Mouse (Mus musculus): ENCODE results near the gene Tram2.

Tram2 gene

DNA sequence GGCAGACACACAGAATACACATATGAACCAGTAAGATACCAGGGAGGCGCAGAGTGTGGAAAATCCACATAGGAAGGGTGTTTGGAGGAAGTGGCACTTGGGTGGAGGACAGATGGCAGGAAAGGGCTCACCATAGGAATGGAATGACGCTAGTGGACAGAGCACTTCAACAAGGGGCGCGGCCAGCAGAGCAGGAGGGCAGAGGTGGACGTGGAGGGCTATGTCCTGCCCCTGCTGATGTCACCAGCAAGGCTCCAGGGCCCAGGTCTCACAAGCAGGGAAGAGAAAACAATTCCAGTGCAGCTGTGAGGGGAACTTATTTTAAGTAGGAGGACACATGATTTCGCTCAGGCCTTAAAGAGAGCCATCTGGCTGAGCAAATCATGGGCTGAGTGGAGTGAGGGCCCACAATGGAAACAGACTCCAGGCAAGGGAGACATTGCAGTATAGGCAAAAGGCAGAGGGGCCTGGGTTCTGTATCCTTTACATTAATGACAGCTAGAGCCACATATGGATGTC lies 68.7 kb downstream of the Tram2 start:
- no peak for DNase-seq (ENCODE audit: low spot score)

DNA sequence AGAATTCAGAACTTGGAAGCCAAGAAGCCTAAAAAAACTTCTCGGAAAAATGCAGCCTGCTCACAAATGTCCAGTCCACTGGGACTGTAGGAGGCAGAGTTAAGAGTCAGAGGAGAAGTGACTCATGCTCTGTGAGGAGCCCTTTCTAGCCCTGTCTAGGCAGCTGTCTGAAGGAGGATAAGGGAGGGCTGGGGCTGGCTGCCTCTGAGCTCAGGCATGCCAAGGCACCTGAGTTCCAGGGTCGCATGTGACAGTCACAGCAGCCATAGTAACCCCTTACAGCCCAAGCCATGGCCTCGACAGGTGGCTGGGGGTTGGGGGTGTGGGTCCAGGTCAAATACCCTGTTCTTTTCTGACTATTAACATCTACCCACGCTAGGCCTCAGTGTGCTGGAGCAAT lies 70.1 kb downstream of the Tram2 start:
- DNase-seq (ENCODE audit: low spot score), result no peak

DNA sequence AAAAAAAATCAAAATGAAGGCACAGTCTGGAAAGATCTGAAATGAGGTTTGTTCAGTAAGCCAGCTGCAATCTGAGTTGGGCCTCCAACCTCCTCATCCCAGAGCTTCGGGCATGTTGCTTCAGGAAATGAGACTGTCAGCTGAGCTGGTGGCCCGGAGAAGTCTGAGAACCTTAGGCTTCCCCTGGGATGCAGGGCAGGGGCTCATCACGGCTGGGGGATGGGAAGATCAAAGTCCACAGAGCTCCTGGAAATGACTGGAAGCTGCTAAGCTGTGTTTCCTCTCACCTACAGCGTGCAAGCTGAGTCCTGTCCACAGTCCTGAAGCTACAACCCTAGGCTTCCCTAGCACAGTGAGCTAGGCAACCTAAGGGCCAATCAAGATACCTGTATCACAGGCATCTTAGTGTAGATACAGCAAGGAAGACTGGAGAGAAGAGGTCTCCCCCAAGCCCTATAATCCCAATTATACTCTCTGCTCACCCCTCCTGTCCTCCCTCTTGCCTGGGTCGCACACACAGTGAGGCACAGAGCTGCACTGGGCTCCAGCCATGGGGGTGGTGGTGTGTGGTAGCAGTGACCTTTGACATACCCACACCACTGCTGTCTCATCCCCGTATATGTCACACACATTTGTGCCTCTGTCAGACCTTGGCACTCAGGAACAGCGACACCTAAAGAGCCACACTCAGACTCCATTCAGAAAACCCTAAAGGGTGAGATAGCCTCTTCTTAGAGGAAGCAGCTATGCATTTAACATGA lies 70.9 kb downstream of the Tram2 start:
- no peak for DNase-seq (ENCODE audit: low spot score)

DNA sequence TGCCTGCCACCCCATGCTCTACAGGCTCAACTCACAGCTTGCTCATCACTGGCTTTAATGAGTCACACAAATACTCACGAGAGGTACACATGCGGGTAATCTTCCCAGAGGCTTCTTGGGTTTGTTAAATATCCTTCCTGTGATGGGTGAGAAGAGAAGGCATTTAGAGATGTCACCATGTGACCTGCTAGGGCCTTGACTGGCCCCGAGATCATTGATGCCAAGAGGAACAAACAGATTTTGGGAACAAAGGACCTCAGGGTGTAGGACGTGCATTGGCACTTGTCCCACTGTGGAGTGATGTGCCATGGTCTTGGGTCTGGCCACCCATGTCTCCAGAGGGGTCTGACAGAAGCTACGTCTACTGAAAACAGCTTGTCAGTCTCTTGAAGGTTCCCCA lies 72.3 kb downstream of the Tram2 start:
- no peak for DNase-seq (ENCODE audit: low spot score)

DNA sequence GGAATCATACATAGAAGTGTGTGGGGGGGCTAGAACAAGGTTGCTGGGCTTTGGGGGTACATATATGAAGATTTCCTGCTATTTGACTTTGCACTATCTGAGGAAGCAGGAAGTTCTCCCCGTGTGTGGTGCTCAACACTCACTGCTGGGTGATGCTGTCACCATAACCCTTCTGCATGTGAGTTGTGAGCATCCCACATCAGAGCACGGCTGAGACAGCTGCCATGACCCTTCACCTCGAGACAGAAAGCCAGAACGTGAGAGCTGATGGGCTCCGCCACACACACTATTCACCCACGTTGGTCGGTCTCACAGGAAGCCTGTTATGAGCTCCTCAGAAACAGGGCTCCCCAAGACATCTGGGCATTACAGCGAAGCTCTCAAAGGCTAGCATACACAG lies 74.4 kb downstream of the Tram2 start:
- no peak for DNase-seq (ENCODE audit: low spot score)

DNA sequence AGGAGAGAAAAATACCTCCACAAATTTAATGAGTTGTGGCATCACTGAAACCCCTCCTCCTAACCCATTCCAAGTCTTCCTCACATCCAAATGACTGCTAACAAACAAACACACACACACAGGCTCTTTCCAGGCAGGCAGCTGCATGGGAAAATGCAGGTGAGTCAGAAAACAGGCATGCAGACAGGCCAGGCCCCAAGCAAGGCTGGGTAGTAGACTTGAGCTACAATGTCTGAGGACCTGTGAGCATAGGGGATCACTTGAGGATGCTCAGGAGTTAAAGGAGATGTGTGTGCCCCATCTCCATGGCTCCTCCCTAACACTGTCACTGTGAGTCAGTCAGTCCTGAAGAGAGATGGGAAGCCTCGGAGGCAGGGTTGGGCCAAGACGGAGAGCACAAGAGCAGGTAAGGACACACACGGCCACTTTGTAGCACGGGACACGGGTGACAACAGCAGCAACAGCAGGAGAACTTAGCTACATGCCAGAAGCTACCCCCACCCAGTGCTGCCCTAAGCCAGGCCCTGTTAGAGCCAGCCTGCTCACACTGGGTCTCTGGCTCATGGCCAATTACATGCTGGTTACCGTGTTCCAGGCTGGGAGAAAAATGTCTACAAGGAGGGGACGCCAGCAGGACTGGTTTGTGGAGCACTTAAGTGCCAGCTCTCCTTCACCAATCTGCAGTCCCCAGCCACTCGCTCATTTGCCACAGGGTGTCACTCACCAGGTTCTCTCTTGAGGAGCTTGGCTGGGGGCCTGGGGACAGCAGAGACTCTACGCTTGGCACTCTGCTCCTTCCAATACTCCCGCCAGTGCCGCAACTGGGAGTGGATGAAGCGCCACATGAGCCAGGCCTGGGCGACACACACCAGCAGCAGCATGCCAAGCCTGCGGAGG lies 76.5 kb downstream of the Tram2 start:
- DNase-seq (ENCODE audit: low spot score), result no peak

DNA sequence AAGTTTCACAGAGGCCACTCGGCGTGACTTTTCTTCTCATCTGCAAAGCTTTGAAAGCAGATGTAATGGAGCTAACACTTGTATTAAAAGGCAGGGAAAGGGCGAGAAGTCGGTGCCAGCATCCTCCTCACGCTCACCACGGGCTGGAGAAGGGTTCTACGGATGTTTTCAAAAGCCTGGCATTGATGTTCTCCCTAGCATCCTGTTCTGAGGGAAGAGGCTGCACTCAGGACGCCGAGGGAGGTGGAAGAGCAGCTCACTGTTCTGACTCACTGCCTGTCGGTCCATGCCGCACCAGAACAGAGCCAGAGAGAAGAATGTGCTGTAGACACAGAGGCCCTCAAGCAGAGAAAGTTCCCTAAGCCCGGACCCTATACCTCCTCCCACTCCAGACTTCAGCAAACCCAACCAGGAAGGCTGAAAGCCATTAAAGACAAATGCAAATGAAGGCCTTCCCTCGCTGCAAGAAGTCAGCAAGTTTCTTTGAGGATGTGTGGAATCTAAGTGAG lies 81.1 kb downstream of the Tram2 start:
- DNase-seq (ENCODE audit: low spot score), result no peak

DNA sequence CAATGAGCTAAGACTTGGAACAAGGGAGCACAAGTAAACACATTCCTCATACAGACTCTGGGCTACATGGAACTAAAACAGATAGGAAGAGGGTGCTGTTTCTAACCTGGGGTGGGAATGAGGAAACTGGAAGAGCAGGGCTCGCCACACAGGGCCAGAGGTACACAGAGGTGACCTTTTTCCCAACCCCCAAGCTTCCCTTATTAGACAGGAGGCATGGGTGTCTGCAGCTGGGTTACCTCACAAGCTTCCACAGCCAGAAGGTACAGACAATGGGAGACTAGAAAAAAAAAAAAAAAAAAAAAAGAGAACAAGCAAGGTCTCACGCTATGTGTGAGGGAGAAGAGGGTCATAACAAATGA lies 81.7 kb downstream of the Tram2 start:
- DNase-seq (ENCODE audit: low spot score), result no peak

DNA sequence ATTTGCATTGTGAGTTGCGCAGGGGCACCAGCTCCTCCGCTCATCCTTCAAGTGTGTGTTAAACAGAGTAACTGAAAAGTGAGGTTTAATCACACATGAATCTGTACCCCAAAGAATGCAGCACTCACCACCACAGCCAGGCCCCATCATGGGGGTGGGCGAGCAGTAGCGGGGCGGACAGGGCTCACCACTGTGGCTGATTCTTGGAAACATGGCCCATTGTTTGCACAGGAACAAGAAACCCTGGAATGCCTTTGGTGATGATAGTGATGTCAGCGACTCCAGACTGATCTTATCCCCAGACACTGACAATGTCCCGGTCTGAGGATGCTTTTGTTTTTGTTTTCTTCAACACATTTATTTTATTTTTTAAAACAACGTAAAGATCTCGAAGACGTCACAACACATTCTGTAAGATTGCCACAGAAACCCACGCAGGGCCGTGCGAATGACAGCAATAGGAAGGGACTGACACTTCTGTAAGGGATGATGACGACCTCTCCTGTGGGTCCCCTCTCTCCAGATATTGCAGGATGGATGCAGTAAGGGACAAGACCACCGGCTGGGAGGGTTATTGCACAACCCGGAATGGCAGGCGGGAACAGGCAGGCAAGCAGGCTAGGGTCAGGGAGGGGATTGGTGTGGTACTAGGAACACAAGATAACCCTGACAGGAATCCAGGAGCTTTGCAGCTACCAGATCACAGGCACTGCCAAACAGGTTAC lies 82.3 kb downstream of the Tram2 start:
- peak; percentile 50 for DNase-seq (ENCODE audit: low spot score)

DNA sequence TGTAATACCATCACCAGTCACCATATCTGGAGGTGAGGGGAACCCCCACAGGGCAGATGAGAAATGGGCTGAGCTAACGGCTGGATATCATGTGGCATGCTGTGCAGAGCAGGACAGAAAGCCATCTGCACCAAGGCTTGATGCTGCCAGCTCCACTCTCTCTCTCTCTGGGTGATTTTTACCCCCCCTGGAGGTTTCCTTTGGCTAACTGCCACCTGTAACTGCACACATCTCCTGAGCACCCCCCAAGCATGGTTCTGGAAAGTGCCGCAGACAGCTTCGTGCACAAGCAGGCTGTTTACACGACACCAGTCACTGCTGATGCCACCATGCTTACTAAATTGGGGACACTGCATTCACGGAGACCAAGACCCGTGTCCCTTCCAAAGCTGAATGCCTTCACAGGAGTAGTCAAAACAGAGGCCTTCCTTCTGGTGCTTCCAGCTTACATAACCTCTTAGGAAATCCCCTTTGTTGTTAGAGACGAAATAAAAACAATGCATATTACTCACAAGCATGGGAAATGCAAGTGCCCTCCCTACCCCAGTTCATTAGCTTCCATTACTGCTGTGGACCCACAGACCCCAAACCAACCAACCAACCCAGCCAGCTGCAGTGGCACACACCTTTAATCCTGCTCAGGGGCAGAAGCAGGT lies 83.6 kb downstream of the Tram2 start:
- no peak for DNase-seq (ENCODE audit: low spot score)

DNA sequence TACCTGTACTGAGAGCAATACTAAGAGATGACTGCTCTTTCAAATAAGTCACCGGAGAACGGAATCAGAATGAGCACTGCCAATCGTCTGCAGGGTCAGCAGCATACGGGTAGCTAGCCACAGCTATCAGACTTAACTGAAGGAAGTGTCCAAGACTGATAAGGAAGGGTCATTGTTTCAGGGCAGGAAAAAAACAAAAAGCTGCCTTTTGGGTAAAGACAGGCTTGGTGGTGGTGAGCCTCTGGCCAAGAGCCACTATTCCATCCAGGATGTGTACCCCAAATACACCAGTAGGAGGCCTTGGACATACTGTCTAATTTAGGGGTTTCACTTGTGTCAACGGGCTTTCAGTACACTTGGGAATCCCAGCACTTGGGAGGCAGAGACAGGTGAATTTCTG lies 84.7 kb downstream of the Tram2 start:
- no peak for DNase-seq (ENCODE audit: low spot score)

DNA sequence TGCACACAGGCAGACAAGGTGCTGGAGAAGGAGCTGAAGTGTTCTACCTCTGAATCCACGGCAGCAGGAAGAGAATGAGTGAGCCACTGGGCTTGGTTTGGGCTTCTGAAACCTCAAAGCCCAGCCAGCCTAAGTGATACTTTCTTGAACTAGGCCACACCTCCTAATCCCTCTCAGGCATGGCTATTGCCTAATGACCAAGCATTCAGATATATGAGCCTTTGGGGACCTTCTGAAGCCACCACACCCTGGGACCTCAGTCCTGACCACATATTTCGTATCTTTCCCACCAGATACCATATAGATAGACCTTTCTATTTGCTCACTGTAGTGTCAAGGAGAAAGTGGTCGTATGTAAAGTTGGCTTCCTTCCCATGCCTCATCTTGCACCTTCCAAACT lies 85.3 kb downstream of the Tram2 start:
- DNase-seq (ENCODE audit: low spot score), result no peak

DNA sequence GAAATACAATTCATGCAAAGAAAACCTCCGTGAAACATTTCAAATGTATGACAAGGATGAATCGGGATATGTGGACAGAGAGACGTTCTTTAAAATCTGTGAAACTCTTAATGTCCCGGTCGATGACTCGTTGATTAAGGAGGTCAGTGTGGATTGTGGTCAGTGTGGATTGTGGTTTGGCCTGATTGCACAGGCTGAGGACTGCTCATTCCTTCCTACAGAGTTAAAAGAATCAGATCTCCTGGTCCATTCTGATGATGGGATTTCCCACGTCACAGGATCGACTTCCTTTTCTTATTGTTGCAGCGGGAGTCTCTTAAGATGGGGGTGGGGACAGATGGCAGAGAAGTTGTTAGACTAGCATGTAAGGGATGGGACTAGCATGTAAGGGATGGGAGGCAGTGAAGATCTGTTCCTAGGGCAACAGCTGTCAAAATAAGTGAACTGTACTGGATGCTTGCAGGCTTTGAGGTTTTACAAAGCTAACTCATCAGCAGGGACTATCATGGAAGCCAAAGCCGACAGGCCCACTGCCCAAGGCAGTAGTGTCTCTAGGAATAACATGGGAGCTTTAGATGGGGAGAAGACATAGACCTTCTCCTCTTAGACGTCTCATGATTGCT lies 89.5 kb downstream of the Tram2 start:
- DNase-seq (ENCODE audit: low spot score), result no peak

DNA sequence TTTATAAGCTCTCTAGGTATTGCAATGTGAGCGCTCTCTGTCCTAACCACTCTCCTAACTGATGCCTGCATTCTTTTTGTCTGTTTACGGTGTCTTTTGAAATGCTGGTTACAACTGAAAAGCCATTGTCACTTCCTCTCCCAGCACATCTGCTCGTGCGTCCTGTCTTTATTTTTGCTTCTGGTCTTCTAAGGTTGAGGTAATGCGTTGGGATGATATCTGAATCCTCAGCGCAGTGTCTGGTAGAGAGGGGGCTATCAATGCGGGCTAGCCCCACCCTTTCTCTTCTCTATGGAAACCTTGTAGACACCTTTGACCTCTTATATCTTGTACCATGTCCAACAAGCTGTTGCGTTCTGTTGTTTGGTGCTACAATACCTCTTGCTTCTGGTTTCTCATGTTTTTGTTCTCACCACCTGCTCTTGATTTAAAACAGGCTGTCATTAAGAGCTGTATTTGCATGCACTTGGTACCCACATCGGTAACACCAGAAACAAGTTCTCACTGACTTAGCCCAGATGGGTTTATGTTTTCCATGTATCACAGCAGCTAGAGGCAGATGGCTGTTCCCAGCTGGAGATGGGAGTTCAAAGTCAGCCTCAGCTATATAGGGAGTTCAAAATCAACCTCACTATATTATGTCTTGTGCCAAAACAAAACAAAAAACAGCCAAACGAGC lies 92.5 kb downstream of the Tram2 start:
- peak; percentile 12 for DNase-seq (ENCODE audit: low spot score)

DNA sequence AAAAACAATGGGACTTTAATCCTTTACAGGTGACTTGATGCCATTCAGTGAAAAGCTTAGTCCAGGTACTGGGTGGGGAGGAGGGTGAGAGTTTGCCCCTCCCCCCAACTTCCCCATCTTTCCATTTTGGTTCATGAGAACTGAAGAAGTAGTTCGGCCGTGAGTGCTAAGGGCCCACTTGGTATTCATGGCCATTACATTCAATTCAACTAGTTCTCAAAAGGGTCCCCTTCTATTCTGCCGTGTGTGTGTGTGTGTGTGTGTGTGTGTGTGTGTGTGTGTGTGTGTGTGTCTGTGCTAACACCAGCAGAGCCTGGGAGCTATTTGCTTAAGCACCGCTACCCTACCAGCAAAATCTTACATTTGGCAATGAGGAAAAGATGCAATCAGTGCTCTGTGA lies 94.4 kb downstream of the Tram2 start:
- DNase-seq (ENCODE audit: low spot score), result no peak

DNA sequence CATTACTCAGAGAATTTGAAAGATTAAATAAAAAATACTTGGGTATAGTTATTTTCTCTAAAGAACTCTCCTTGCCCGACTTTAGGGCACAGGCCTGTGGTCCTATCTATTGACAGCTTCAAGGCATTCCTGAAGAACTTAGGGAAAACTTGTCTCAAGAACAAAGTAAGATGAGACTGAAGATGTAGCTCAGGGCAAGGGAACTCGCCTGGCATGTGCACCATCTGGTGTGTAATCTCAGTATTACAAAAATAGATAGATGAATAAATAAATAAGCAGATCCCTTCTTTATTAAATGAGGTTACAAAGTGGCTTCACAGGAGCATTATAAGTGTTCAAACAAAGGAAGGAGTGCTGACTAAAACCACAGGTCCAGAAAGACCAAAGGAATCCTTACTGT lies 94.9 kb downstream of the Tram2 start:
- no peak for DNase-seq (ENCODE audit: low spot score)

DNA sequence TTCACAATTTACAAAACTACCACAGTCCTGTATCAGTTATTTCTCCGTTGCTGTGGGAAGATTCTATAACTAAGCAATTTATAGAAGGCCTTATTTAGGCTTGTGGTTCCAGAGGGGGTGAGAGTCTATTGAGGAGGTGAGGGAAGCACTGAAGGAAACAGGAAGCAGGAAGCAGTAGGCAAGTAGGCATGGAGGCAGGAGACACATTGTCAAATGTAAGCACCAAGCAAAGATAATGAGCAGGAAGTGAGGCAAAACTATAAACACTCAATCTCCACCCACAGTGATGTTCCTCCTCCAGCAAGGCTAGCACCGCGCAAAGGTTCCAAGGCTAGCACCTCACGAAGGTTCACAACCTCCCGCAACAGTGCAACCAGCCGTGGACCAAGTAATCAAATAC lies 97.3 kb downstream of the Tram2 start:
- DNase-seq (ENCODE audit: low spot score), result no peak

DNA sequence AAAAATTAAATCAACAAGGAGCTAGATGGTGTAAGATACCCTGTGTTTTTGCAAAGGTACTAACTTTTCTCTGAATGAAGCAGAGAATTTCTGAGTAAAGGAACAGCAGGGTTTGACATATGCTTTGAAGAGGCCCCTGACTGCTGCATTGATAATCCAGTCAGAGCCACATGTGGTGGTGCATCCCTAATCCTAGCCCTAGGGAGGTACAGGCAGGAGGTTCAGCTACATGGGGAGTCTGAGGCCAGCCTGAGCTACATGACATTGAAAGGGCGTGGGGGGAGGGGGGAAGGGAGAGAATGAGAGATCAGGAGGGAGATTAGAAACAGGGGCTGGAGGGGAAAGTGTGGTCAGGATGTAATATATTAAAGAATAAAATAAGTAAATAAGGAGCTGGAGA lies 98.5 kb downstream of the Tram2 start:
- DNase-seq (ENCODE audit: low spot score), result no peak

DNA sequence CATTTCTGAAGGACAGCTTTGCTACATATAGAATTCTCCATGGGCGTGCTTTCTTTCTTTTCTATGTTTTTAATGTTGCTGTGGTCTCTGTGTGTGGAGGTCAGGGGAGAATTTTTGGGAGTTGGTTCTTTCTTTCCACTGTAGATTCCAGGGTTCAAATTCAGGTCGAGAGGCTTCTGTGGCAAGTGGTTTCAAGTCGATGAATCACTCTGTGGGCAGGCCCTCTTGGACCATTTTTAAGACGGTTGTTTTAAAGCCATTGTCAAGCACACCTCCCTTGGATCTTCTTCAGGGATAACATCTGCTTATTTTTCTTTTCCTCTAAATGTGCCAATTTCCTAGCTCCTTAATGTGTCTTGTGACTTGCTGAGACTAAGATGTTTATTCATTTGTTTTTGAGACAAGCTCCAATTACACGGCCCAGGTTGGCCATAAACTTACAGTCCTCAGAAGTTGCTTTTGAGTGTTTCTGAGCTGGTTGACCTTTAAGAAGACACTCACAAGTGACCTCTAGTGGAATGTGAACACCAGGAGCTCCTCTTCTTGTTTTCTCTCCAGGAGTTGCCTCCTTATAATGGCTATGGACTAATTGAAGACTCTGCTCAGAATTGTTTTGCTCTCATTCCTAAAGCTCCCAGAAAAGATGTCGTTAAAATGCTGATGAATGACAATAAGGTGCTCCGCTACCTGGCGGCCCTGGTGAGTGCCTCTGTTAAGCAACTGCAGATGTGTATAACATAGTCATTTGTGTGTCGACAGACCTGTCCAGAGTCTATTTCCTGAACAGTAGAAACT lies 104.5 kb downstream of the Tram2 start:
- no peak for DNase-seq (ENCODE audit: low spot score)

DNA sequence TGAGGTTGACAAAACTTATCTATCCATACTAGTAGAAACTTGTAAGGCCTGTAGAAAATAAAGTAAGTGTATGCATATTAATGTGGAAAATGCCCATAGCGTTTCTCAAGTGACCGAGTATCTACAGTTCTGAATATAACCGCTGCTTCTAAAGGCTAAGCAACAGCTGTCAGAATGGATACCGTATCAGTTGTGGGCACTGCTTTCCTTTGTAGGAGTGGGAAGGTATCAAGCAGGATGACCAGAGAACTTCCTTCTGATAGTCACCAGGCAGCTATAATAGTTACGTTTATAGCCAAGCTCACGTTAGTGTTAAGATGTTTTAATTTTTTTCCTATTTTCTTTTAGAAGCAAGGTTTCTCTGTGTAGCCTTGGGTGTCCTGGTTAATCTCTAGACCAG lies 105.6 kb downstream of the Tram2 start:
- no peak for DNase-seq (ENCODE audit: low spot score)

Data from embryo, embryonic 10.5 days (tissue).